Comparison of ENCODE assay signal across 8 mouse cellular contexts in genomic region chr17:25808028-25808427, GRCm38 (mm10). TPM values are rescaled to one million over a fixed set of nuclear protein-coding genes. Genes with fewer than 3 reads are reported as not detected.
DNase-seq lines count a peak whose midpoint lies in the region; ATAC-seq and TF ChIP-seq lines count a peak whose summit lies in the region.

No protein-coding gene starts in this region.

- 39% methylated on average over 5 of the region's 5 CpGs for WGBS in limb, embryonic 14.5 days
- 35% methylated on average over 5 of the region's 5 CpGs for WGBS in stomach, postnatal 0 days

- peak overlapping the region; percentile 52 for H3K4me3 ChIP-seq in testis, adult 2 months (ENCODE audit: control insufficient read depth, low read depth, low read length)
- peak overlapping the region; percentile 66; the same call in 1 of the 2 replicates for H3K4me3 ChIP-seq in limb, embryonic 14.5 days (replicated peaks; ENCODE audit: low read length)
- H3K4me3 ChIP-seq in stomach, postnatal 0 days (ENCODE audit: low read depth, low read length), result no peak overlapping the region

- no peak for TF ChIP-seq EP300 in stomach, postnatal 0 days (optimal IDR thresholded peaks at IDR 0.05)

- H3K4me1 ChIP-seq in testis, adult 2 months (ENCODE audit: control insufficient read depth, insufficient read depth, low read length), result peaks cover 9% of the 10 kb centered on the region
- peaks cover 6% of the 10 kb centered on the region for H3K4me1 ChIP-seq in limb, embryonic 14.5 days (ENCODE audit: control insufficient read depth, insufficient read depth, low read length)
- H3K4me1 ChIP-seq in stomach, postnatal 0 days (replicated peaks; ENCODE audit: control insufficient read depth, insufficient read depth), result no peaks in the 10 kb centered on the region

- no peak for TF ChIP-seq POLR2A in testis, adult 2 months (IDR thresholded peaks at IDR 0.05; ENCODE audit: control insufficient read depth, low read depth, low read length)
- TF ChIP-seq POLR2A in limb, embryonic 14.5 days (IDR thresholded peaks at IDR 0.05; ENCODE audit: borderline replicate concordance, extremely low read depth, insufficient read depth, insufficient read length), result no peak

- no peak overlapping the region for H3K27ac ChIP-seq in testis, adult 2 months (ENCODE audit: control insufficient read depth, insufficient read depth, low read depth, low read length)
- no peak overlapping the region for H3K27ac ChIP-seq in limb, embryonic 14.5 days (replicated peaks; ENCODE audit: low read depth, low read length)
- no peak overlapping the region for H3K27ac ChIP-seq in stomach, postnatal 0 days (replicated peaks)

- no peak for TF ChIP-seq CTCF in testis, adult 2 months (IDR thresholded peaks at IDR 0.05; ENCODE audit: control insufficient read depth, insufficient read depth, insufficient replicate concordance, low read depth, low read length)
- TF ChIP-seq CTCF in stomach, postnatal 0 days (IDR thresholded peaks at IDR 0.05; ENCODE audit: low read depth), result no peak

- H3K4me2 ChIP-seq in limb, embryonic 14.5 days (replicated peaks; ENCODE audit: low read depth, low read length, severe bottlenecking), result peak overlapping the region; percentile 96; the same call in 1 of the 2 replicates
- H3K4me2 ChIP-seq in stomach, postnatal 0 days (replicated peaks; ENCODE audit: low read depth), result peak overlapping the region; percentile 84

- H3K9me3 ChIP-seq in limb, embryonic 14.5 days (ENCODE audit: control insufficient read depth, low read length), result no peaks in the 10 kb centered on the region
- no peaks in the 10 kb centered on the region for H3K9me3 ChIP-seq in stomach, postnatal 0 days (ENCODE audit: control insufficient read depth, low read length)

- peak; percentile 64 for DNase-seq in cerebellum, adult 9-11 months
- no peak for DNase-seq in cerebellum, postnatal 25 days
- DNase-seq in testis, postnatal 10 days (ENCODE audit: low spot score), result no peak
- no peak for DNase-seq in limb, embryonic 14.5 days (ENCODE audit: low spot score)
- no peak for DNase-seq in stomach, postnatal 0 days (ENCODE audit: low spot score)
- no peak for DNase-seq in thymus, adult 18-20 months
- DNase-seq in kidney, adult 9 months, result no peak

- H3K36me3 ChIP-seq in testis, adult 2 months (ENCODE audit: control insufficient read depth, insufficient read depth, low read length), result no peaks in the 10 kb centered on the region
- no peaks in the 10 kb centered on the region for H3K36me3 ChIP-seq in limb, embryonic 14.5 days (ENCODE audit: control insufficient read depth, insufficient read depth, low read length)
- H3K36me3 ChIP-seq in stomach, postnatal 0 days (ENCODE audit: control insufficient read depth, insufficient read depth, low read length), result no peaks in the 10 kb centered on the region

- no peak overlapping the region for H3K9ac ChIP-seq in limb, embryonic 14.5 days (ENCODE audit: low read depth, low read length, severe bottlenecking)
- no peak overlapping the region for H3K9ac ChIP-seq in stomach, postnatal 0 days (ENCODE audit: low read length)

- H3K27me3 ChIP-seq in testis, adult 2 months (ENCODE audit: control insufficient read depth, insufficient read depth, low read length), result no peaks in the 10 kb centered on the region
- peaks cover 27% of the 10 kb centered on the region for H3K27me3 ChIP-seq in limb, embryonic 14.5 days (ENCODE audit: control insufficient read depth, insufficient read depth, low read length)
- H3K27me3 ChIP-seq in stomach, postnatal 0 days (ENCODE audit: control insufficient read depth, insufficient read depth, low read length), result 0 out of 2 replicates have a peak, but pooled peaks cover 2% of the 10 kb centered on the region

- no peak for ATAC-seq in limb, embryonic 14.5 days (ENCODE audit: low FRiP score, low read depth)
- ATAC-seq in stomach, postnatal 0 days (ENCODE audit: low FRiP score, low TSS enrichment), result no peak

RNA-seq across cellular contexts. Expression of gene Fbxl16, which starts 0.9 kb away (rescaled TPM):
- polyA plus RNA-seq in testis, adult 2 months (2012; rRNA removed), result 6.2 and 7.1 TPM in 2 replicates
- polyA plus RNA-seq in limb, embryonic 14.5 days (2012; rRNA removed), result 6.5 and 12.2 TPM in 2 replicates
- polyA plus RNA-seq in limb, embryonic 14.5 days (2014; fragmentation: Nextera tagmentation; extraction: Ambion mirVana), result 2.0 and 2.5 TPM in 2 replicates
- polyA plus RNA-seq in stomach, postnatal 0 days (2015; fragmentation: Nextera tagmentation; extraction: Ambion mirVana), result 1.3 and 1.9 TPM in 2 replicates

RNA-seq across cellular contexts. Expression of gene Metrn, which starts 11.1 kb away (rescaled TPM):
- 19.4 and 21.1 TPM in 2 replicates for polyA plus RNA-seq in testis, adult 2 months (2012; rRNA removed)
- polyA plus RNA-seq in limb, embryonic 14.5 days (2012; rRNA removed), result 83.6 and 119 TPM in 2 replicates
- polyA plus RNA-seq in limb, embryonic 14.5 days (2014; fragmentation: Nextera tagmentation; extraction: Ambion mirVana), result 10.5 and 12.6 TPM in 2 replicates
- polyA plus RNA-seq in stomach, postnatal 0 days (2015; fragmentation: Nextera tagmentation; extraction: Ambion mirVana), result 18.7 and 19.0 TPM in 2 replicates

RNA-seq across cellular contexts. Expression of gene AC134908.4, which starts 12.6 kb away (rescaled TPM):
- polyA plus RNA-seq in testis, adult 2 months (2012; rRNA removed), result not detected in 2 replicates
- not detected in 2 replicates for polyA plus RNA-seq in limb, embryonic 14.5 days (2012; rRNA removed)
- polyA plus RNA-seq in limb, embryonic 14.5 days (2014; fragmentation: Nextera tagmentation; extraction: Ambion mirVana), result 0.30 TPM in 1 of 2 replicates, not detected in the other
- polyA plus RNA-seq in stomach, postnatal 0 days (2015; fragmentation: Nextera tagmentation; extraction: Ambion mirVana), result 0.65 TPM in 1 of 2 replicates, not detected in the other

RNA-seq across cellular contexts. Expression of gene Fam173a, which starts 15.3 kb away (rescaled TPM):
- polyA plus RNA-seq in testis, adult 2 months (2012; rRNA removed), result 49.8 and 55.5 TPM in 2 replicates
- 114 and 117 TPM in 2 replicates for polyA plus RNA-seq in limb, embryonic 14.5 days (2012; rRNA removed)
- polyA plus RNA-seq in limb, embryonic 14.5 days (2014; fragmentation: Nextera tagmentation; extraction: Ambion mirVana), result 72.5 and 73.8 TPM in 2 replicates
- polyA plus RNA-seq in stomach, postnatal 0 days (2015; fragmentation: Nextera tagmentation; extraction: Ambion mirVana), result 91.0 and 94.7 TPM in 2 replicates

RNA-seq across cellular contexts. Expression of gene Wdr24, which starts 15.4 kb away (rescaled TPM):
- 35.8 and 36.0 TPM in 2 replicates for polyA plus RNA-seq in testis, adult 2 months (2012; rRNA removed)
- polyA plus RNA-seq in limb, embryonic 14.5 days (2012; rRNA removed), result 45.1 and 56.1 TPM in 2 replicates
- polyA plus RNA-seq in limb, embryonic 14.5 days (2014; fragmentation: Nextera tagmentation; extraction: Ambion mirVana), result 26.0 and 27.7 TPM in 2 replicates
- polyA plus RNA-seq in stomach, postnatal 0 days (2015; fragmentation: Nextera tagmentation; extraction: Ambion mirVana), result 10.8 and 12.5 TPM in 2 replicates
